Mouse (Mus musculus) gastrocnemius, postnatal 14 days (tissue): ENCODE results near the gene Phactr3. TPM values are rescaled to one million over a fixed set of nuclear protein-coding genes. Genes with fewer than 3 reads are reported as not detected.

ENCODE experiments used
- DNase-seq: peaks from one replicate; pipeline ENCODE4 v3.0.0; 2021; ENCODE audit warnings: mixed read lengths
- intact Hi-C: fragments of 180-260 bp; cut with DNase I; formaldehyde crosslinking; loops from one replicate; pipeline ENCODE4 v1.15.1; 2025; ENCODE audit warnings: low total_unique reads
- total RNA-seq, 2 experiments: library from RNA; stranded (reverse); gene quantifications; 2 replicates each; pipeline ENCODE4 v1.2.3; 2021

Phactr3 gene
- total RNA-seq, 2 experiments from 2014 or later, result 0.10 TPM; not detected in 1

DNA sequence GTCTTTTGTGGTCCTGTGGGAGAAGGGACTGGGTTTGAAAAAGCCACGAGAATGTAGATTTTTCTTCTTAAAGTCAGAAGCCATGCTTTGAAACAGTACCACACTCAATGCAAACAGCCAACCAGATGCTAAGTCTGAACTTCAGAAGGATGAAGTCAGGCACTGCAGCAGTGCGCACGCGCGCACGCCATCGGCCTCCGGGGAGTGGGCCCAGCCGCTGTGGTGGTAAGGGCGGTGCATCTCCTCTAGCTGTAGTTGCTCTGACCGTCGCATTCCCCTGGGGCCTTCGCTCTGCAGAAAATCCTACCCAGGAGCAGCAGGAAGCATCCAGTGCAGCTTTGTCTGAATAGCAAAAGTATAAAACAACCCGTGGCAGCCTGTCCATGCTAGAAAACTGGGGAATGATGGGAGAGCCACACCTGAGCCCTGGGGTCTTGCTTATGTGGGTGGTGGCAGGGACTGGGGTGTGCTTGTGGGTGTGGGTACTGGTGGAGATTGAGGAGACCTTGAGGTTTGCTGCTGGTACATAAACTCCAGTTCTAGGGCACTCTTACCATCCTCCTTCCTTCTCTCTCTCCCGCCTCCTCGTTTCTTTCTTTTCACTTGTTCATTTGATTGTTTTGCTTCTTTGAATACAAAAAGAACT, 56.6 kb downstream of the Phactr3 start:
- intact Hi-C loops, result no loop called here
- no peak for DNase-seq

DNA sequence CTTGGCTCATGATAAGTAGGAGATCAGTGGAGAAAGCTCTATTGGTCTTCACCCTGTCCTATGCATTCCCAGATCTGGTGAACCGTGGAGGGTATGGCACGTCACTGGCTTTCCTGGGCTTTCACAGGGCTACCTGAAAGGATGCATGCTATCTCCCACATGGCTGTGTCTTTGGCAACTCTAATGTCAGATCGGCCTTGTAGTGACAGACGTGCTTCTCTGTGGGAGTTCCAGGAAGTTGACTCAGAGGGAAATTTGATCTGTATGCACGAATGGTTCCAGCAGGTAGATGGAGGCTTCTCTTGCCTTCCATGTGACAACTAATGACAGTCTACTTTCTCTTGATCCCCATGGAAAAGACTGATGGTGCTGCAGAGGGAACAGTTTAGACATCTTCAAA, 65.5 kb downstream of the Phactr3 start:
- intact Hi-C loops, result no loop called here
- no peak for DNase-seq

DNA sequence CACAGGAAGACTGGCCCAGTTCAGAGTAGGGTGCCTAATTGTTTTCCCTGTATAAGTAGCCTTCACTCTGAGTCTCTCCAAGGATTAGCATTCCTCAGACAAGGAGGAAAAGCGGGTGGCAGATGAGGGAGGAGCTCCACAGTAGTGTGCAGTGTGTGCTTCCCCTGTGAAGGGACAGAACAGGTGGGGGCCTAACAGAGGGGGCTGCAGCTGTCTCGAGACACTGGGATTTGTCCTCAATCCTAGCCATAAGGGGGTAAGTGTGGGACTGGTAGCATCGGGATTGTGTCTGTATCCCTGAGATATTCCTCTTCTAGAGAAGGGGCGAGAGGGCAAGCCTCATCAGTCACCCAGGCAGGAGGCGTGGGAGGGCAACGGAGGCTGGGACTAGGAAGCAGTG, 66.1 kb downstream of the Phactr3 start:
- intact Hi-C loops, result no loop called here
- no peak for DNase-seq

DNA sequence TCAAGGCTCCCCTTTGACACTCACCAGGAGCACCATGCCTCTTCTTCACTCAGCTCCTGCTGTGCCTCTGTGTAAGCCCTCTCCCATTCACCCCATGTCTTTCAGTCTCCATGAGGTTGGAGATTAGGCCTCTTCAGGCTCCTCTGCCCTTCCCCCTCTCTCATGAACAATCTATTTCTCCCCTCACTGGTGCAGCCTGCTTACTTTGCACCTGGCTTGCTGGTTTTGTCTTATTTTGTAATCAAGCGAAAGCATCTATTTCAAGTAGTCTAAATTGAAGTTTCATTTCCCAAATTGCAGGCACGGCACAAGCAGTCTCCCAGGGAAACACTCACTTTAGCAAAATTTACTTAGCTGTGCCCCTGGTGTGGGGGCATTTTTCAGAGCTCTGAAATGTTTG, 70.2 kb downstream of the Phactr3 start:
- DNase-seq, result no peak
- intact Hi-C loops, result no loop called here

DNA sequence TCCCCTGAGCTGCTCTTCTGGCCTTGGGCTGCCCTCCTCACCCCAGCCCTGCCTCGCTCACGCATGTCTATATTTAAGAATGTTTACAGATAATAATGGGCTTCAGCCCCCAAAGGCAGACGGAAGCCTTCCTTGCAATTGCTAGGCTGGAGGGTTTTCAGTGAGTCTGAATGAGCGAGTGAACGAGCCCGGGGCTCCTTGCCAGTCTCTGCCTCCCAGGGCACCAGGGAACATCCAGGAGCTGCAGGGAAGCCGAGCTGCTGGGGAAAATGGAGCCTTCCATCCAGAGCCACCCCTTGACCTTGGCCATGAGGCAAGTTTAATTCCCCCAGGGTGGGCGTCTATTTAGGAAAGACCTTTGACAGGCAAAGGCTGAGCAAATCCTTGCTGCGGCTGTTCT, 74.1 kb downstream of the Phactr3 start:
- intact Hi-C loops, result no loop called here

DNA sequence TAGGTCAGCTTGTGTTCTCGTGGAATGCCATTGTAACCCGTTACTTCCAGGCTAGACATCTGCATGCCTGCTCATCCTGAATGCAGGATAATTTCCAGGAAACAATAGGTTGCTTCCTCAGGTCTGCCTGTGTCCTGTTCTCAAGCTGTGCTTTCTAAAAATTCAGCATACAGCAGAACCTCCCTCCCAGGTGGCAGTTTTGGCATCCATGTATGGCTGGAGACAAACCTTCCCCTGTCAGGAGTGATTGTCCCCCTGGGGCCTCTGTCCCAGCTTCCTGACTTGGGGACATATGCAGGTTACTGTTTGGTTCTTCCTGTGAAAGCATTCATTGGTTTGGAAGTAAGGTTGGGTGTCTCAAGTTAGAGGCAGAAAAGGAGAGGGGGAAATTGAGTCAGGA, 74.7 kb downstream of the Phactr3 start:
- no peak for DNase-seq
- intact Hi-C loops, result no loop called here

More for the DNA sequence above, 74.1 kb downstream of the Phactr3 start:
- DNase-seq, result no peak

DNA sequence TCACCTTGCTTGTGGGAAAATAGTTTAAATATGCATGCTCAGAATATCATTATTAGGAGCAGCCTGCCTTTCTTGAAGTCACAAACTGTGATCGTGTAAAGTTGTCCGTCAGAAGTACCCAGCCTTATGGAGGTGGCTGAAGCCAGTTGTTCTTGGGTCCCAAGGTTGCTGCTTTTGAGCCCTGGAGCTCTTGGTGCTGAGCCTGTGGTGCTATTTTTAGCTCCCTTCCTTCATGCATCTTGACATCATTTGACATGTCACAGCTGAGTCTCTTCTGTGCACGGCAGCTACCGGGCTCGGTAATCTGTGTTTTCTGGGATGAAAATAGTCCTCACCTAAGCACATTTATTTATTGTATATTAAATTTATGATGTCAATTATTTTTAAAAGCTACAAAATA, 76.1 kb downstream of the Phactr3 start:
- DNase-seq, result no peak
- intact Hi-C loops, result no loop called here

DNA sequence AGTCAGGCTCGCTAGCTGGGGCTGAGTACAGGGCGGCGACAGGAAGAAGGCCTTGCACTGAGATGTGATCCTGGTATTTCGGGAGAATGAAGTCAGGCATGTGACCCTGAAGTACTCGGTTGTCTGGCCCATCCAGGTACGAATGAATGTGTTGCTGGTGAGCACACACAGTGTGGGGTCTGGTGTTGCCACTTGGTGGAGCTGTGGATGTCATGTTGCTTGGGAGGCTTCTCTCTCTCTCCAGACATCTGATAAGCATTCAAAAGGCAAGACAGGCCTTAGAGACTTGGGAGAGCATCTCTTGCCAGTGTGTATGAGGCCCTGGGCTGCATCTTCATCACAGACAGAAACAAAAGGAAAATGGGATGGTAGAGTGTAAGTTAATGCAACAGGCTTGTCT, 77.3 kb downstream of the Phactr3 start:
- intact Hi-C loops, result no loop called here
- no peak for DNase-seq

DNA sequence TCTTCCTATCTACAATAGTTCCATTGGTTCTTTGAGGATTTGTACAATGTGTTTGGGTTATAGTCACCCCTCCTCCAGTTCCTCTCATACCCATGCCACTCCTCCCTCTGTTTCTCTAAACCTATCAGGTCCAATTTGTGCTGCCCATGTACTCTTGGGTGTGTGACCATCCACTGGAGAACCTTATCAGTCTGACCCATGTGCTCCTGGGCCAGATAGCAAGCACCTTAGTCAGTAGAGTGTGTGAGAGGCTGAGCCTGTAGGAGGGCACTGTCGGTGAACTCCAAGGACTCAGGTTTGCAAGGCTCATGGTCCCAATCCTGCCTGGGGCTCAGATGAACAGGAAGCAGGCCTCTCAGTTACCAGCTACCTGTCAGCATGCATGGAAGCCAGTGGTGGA, 78.8 kb downstream of the Phactr3 start:
- DNase-seq, result no peak
- intact Hi-C loops, result no loop called here

DNA sequence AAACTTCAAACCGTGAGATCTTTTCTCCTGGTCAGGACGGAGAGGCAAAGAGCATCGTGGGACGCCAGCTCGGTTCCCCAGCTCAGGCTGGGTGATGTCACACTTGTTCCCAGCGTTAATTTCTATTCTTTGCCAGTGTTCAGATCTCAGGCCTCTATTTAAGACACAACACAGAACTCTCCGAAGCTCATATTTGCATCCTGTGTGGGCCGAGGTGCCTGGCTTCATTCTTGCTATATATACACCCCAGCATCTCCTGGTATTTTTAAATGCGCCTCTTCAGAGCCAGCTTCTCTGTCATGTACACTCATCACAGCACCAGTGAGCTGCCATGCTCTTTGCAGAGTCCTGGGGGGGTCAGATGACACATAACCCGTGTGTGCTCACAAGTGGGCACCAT, 85.7 kb downstream of the Phactr3 start:
- intact Hi-C loops, result no loop called here
- no peak for DNase-seq

DNA sequence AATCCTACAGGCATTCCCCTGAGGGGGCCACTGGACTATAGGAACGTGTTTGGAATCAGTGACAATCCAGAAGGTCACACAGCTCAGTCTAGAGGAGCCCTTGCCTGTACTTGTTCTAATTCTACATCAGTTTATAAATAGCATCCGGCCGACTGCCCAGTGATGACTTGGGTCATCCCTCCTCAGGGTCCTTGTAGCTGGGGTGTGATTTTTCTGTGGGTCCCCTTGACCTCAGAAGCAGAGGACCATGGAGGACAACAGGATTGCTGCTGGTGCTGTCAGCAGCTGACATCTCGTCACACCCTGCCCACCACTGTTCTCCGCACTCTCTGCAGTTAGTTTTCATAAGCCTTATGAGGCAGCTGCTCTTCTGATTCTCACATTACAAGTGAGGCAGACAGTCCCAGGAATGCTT, 89.4 kb downstream of the Phactr3 start:
- DNase-seq, result no peak
- intact Hi-C loops, result no loop called here

DNA sequence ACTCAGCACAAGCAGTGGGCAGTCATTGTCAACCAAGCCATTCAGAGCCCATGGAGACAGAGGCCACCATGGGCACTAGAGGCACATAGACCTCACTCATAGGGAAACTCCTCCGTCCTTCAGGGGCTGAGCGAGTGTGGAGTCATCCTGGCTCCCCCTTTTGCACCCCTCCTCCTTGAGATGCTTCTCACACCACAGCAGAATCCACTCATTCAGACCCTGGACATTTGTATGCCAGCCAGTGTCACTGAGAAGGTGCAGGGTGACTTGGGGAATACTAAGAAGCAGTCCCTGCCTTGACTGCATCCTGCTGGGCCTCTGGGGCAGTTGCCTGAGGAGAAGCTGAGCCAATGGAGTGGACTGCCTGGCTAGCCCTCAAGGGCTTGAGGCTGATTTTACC, 95.1 kb downstream of the Phactr3 start:
- no peak for DNase-seq
- intact Hi-C loops, result no loop called here

DNA sequence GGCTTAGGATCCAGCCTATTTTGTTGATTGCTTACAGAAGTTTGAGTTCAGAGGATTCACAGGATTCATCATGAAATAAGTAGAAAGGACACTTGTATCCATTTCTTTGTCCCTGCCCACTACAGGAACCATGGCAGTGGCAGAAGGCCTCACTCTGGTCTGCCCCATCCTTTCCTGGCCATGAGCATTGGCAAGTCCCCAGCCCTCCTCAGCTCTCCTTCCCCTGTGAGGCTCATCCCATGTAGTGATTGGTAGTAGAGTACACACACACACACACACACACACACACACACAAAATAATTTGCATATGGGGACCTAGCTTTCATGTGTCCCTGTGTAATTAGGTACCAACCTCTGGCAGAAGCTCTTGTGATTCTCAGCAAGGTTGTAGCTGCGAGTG, 95.8 kb downstream of the Phactr3 start:
- no peak for DNase-seq
- intact Hi-C loops, result no loop called here

DNA sequence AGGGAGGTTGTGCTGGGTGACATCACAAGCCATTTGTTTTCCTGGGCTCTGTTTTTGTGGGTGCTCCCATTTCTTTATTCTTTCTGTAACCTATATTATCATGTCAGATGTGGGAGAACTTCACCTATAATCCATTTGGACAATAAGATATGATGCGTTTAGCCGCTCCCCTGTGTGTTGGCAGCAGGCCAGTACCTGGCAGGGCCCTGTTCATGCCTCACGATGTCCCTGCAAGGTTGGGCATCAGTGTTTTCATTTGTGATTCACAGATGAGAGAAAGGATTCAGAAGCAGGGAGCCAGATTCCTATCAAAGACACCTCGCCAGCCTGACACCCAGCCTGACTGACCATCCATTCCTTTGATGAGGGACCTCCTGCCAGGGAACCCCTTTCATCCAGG, 99.7 kb downstream of the Phactr3 start:
- intact Hi-C loops, result no loop called here

DNA sequence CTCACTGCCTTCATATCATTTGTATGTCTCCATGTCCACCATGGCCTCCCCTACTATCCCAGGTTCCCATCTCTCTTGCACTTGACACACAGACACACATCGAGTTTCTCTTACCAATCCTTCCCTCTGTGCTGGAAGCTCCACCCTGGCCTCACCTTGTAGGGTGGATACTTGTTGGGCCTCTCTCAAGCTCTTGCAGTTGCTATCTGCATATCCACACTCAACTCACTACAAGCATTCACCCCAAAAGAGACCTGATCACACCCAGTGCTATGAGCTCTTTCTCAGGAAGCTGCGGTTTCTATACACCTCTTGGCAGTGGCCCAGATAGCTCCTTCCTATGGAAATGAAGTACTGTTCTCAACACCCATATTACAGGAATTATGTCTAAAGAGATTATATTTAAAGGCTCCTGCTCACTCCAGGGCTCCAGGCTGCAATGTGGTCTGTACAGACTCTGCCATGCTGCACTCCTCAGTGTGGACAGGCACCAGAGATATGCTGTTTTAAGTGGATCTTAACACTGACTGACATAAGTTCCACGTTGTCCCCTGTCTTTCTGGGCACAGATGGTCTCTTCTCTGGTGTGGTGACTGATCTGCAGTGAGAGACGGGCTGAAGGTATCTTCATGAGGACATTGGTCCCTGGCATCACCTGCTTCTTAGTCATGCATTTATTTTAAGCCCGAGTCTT, 100.8 kb downstream of the Phactr3 start:
- DNase-seq, result no peak
- intact Hi-C loops, result no loop called here

More for the DNA sequence above, 99.7 kb downstream of the Phactr3 start:
- DNase-seq, result no peak

DNA sequence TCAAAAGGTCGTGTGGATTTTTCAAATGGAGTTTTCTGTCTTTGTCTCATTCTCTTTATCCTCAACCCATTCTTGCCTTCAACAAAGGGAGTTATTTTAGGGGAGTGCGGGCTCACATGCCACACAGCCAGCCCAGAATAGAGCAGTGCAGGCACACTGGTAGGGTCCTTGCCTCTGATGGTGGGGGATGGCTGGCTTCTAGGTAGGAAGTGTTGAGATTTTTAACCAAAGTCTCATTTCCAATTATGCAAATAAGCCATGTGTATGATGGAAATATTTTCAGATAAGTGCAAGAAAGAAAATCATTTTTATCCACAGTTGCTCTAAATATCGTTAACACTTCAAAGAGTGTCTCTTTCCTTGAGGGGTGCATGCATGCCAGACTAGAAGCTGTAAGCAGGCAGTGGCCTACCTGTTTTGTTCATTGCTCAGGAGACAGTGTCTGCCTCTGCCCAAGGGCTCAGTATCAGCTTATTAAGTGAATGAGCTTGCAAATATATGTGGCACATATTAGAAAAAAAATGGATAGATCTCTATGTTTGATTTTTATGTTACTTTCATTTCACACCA, 101.5 kb downstream of the Phactr3 start:
- no peak for DNase-seq
- intact Hi-C loops, result no loop called here

DNA sequence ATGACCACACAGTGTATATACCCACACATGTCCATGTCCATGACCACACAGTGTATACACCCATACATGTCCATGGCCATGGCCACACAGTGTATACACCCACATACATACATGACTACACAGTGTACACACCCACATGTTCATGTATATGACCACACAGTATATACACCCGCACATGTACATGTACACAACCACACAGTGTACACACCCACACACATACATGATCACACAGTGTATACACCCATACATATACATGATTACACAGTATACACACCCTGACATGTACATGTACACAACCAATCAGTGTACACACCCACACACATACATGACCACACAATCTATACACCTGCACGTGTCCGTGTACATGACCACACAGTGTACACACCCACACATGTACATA, 102.2 kb downstream of the Phactr3 start:
- intact Hi-C loops, result no loop called here
- no peak for DNase-seq

DNA sequence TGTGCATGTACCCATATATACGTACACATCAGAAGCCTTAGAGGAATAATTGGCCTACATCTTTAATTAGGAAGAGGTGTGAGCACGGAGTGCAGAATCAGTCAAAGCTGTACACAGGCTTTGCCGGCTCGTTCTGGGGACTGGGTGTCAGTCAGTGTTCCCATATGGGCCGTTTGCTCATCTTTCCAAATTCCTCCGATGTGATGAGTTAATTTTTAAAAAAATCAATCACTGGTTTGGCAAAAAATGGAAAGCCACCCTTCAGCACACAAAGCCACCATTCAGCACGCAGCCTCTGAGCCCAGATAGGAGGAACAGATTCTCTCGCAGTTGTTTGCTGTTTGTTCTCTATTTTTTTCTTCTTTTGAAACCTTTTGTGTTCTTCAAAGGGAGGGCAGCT, 110.5 kb downstream of the Phactr3 start:
- intact Hi-C loops, result no loop called here
- DNase-seq, result no peak

DNA sequence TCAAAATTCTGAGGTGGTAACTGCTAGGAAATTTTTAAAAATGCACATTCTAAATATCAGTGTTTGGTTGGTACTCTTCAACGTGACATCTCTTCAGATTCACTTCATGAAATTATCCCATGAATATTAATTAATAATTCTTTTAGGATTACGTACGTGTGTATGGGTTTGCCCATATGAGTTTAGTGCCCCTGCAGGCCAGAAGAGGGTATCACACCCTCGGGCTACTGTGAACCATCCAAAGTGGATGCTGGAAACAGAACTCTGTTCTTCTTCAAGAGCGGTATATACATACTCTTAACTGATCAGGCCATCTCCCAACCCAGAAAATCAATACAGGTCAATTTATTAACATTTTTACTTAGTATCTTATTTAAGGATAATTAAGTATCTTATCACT, 114.7 kb downstream of the Phactr3 start:
- DNase-seq, result no peak
- intact Hi-C loops, result no loop called here

DNA sequence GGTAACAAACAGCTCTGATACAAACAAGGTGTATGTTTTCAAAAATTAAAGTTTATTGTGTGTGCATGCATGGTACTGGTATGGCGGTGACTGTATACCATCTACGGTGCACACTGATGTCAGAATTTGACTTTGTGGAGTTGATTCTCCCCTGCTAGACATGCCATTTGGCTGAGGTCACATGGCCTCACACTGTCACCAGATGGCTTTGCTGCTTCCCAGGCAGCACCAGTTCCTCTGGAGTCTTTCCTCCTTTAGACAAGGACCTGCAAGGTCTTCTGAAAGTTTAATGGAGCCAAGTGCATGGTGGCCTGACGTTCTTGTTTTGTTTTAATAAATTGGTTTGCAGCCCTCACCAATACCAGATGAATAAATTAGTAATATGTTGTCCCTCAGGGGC, 118.3 kb downstream of the Phactr3 start:
- intact Hi-C loops, result no loop called here

DNA sequence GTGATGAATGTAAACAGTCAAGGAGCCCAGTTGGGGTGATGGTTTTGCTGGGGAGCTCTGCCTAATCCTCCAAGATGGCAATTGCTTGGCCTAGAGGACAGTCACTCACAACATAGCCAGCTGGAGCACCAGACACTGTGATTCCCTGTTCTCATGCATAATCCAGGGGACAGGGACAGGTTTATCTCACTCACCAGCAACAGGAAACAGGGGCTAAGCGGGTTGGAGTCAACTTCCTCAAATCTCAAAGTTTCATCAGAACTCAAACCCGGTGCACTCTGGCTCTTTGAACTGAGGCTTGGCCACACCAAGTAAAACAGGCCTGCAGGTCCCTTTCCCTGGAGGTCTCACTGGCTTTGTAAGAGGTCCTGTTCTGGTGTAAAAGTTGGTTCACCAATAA, 119.7 kb downstream of the Phactr3 start:
- intact Hi-C loops, result no loop called here
- DNase-seq, result no peak

More for the DNA sequence above, 118.3 kb downstream of the Phactr3 start:
- DNase-seq, result no peak
